Mouse (Mus musculus) thymus, adult 2 months (tissue): ENCODE data around the gene Ppp1r3g.

ENCODE experiments used
- CTCF ChIP-seq: fragments of 200-500 bp; IDR thresholded peaks from 2 replicates; pipeline ENCODE4 v1.5.1; 2012; ENCODE audit warnings: mild to moderate bottlenecking, control low read depth, low read length, moderate library complexity, borderline replicate concordance; ENCODE audit not compliant: control insufficient read depth, poor library complexity, insufficient read depth; ENCODE audit errors: extremely low read depth
- POLR2A ChIP-seq: fragments of 200-500 bp; IDR thresholded peaks from 2 replicates; pipeline ENCODE4 v1.6.1; 2012; ENCODE audit warnings: mild to moderate bottlenecking, low read length, control low read depth, moderate library complexity; ENCODE audit not compliant: control insufficient read depth, poor library complexity, insufficient read depth; ENCODE audit errors: extremely low read depth

DNA sequence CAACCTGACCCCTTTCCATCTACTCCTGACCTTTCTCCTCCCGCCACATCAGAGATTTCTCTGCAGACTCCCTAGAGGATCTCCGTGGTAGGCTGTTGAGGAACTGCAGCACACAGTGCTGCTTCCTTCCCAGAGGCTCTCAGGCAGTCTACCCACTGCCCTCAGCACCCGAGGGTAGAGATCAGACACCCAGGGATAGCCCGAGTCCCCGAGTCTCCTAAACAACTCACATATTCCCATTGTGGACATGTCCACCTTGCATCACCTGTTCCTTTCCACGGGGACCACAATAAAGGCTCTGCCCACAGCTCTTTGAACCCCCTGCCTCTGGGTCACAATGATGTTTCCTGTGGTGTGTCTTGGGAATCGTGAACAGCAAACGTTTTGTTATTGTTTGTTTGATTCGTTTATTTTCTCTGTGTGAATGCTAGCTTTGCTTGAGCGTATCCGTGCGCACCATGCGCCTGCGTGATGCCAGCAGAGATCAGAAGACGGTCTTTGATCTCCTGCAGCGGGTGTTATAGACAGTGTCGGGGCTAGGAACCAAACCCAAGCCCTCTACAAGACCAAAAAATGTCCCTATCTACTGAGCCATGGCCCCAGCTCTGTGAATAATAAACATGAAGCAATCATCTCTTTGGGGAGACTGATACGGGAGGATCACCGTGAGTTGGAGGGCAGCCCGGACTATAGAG, 11.8 kb upstream of the Ppp1r3g start:
- TF ChIP-seq CTCF (no peak), POLR2A (no peak)
